Mouse (Mus musculus): ENCODE measurements around the gene Usp4. TPM values are rescaled to one million over a fixed set of nuclear protein-coding genes. Genes with fewer than 3 reads are reported as not detected.

Usp4 gene
- 86.1 and 86.8 TPM in 2 replicates for polyA plus RNA-seq (2012; rRNA removed)
- polyA plus RNA-seq (2014; fragmentation: Nextera tagmentation; extraction: Ambion mirVana) = 102 and 107 TPM in 2 replicates

DNA sequence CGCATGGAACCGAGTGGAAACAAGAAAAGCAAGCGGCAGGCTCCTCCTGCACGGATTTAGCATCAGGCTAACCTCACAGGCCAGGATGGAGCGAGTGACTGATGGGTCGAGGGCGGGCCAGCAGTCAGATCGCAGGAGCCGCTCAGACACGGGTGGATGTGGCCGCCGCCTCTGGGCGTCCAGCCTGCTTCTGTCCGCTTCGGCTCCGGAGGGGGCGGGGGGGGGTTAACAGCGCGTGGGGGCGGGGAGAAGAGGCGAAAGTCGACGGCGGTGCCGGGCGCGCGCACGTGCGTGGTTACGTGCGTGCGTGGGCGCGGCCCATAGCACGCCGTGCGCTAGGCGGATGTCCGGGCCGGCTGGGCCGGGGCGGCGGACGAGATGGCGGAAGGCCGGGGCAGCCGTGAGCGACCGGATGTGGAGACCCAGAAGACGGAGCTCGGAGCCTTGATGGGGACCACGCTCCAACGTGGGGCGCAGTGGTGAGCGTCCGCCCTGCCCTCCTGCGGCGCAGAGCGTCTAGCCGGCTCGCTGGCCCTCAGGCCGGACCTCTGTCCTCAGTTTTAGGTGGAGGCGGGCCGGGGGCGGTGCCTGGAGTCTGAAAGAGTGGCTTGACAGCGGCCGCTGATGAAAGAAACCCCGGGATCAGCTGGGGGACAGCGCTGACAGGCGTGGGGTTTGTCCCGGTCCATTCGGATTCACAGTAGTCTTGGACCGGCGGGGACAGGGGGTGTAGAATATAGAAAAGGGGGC, at the start of gene Usp4:
Gene Usp4, plus strand, starts transcription at position 314 of the 750 bp plus-strand sequence.
- peak; percentile 68; the same call in 1 of the 2 replicates for TF ChIP-seq POLR2A (IDR thresholded peaks at IDR 0.05; ENCODE audit: borderline replicate concordance, extremely low read depth, insufficient read depth, insufficient read length)
- H3K9ac ChIP-seq (ENCODE audit: low read depth, low read length, severe bottlenecking) = peak within 1 kb of the TSS; percentile 87
- peak within 1 kb of the TSS; percentile 75 for H3K4me2 ChIP-seq (replicated peaks; ENCODE audit: low read depth, low read length, severe bottlenecking)
- no peaks in the 10 kb centered on the region for H3K9me3 ChIP-seq (ENCODE audit: control insufficient read depth, low read length)
- under 1% methylated on average over 47 of the region's 75 CpGs for whole genome bisulfite sequencing
- H3K27me3 ChIP-seq (ENCODE audit: control insufficient read depth, insufficient read depth, low read length) = no peaks in the 10 kb centered on the region
- peaks cover 34% of the 10 kb centered on the region for H3K36me3 ChIP-seq (ENCODE audit: control insufficient read depth, insufficient read depth, low read length)
- peak within 1 kb of the TSS; percentile 92 for H3K4me3 ChIP-seq (replicated peaks; ENCODE audit: low read length)
- H3K27ac ChIP-seq (replicated peaks; ENCODE audit: low read depth, low read length) = peak within 1 kb of the TSS; percentile 96
- ATAC-seq (ENCODE audit: low FRiP score, low read depth) = peak; percentile 95
- peaks cover 7% of the 10 kb centered on the region for H3K4me1 ChIP-seq (ENCODE audit: control insufficient read depth, insufficient read depth, low read length)
- peak; percentile 93 for DNase-seq (ENCODE audit: low spot score)

- ATAC-seq (ENCODE audit: low FRiP score, low read depth) (no peak), DNase-seq (ENCODE audit: low spot score) (no peak)
- H3K36me3 ChIP-seq (ENCODE audit: control insufficient read depth, insufficient read depth, low read length) = peaks cover 32% of the 10 kb centered on the region
These were observed 45.8 kb upstream of the Usp4 start for GRCm38 (mm10) chr9:108301853-108302252.

DNA sequence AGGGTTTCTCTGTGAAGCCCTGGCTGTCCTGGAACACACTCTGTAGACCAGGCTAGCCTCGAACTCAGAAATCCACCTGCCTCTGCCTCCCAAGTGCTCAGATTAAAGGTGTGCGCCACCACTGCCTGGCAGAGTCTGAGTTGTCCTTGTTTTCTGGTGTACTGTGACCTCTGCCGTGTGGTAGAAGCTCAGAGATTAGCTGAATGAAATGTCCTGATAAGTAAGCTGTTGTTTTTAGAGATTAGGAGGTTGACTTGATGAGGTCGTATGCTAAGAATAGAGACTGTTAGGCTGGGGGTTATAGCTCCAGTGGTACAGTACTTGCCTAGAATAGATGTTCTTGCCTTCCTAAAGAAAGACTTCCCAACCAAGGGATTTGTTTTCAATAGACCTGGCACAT, 42.9 kb upstream of the Usp4 start:
- H3K9me3 ChIP-seq (ENCODE audit: control insufficient read depth, low read length) = no peaks in the 10 kb centered on the region
- peaks cover 20% of the 10 kb centered on the region for H3K4me1 ChIP-seq (ENCODE audit: control insufficient read depth, insufficient read depth, low read length)
- H3K27me3 ChIP-seq (ENCODE audit: control insufficient read depth, insufficient read depth, low read length) = no peaks in the 10 kb centered on the region
- ATAC-seq (ENCODE audit: low FRiP score, low read depth) (no peak), DNase-seq (ENCODE audit: low spot score) (no peak)
- no peak overlapping the region for H3K27ac ChIP-seq (replicated peaks; ENCODE audit: low read depth, low read length)
- H3K4me2 ChIP-seq (replicated peaks; ENCODE audit: low read depth, low read length, severe bottlenecking) = peak overlapping the region; percentile 83
- H3K4me3 ChIP-seq (replicated peaks; ENCODE audit: low read length) = peak overlapping the region; percentile 98
- peak overlapping the region; percentile 98; the same call in 1 of the 2 replicates for H3K9ac ChIP-seq (ENCODE audit: low read depth, low read length, severe bottlenecking)
- 90% methylated on average over 4 of the region's 4 CpGs for WGBS
- peaks cover 27% of the 10 kb centered on the region for H3K36me3 ChIP-seq (ENCODE audit: control insufficient read depth, insufficient read depth, low read length)
- TF ChIP-seq POLR2A (IDR thresholded peaks at IDR 0.05; ENCODE audit: borderline replicate concordance, extremely low read depth, insufficient read depth, insufficient read length) = no peak

More at GRCm38 (mm10) chr9:108301853-108302252, 45.8 kb upstream of the Usp4 start:
- Histone ChIP-seq H3K9ac (ENCODE audit: low read depth, low read length, severe bottlenecking) (no peak overlapping the region), H3K4me3 (replicated peaks; ENCODE audit: low read length) (no peak overlapping the region), H3K4me2 (replicated peaks; ENCODE audit: low read depth, low read length, severe bottlenecking) (no peak overlapping the region), H3K9me3 (ENCODE audit: control insufficient read depth, low read length) (no peaks in the 10 kb centered on the region), H3K27ac (replicated peaks; ENCODE audit: low read depth, low read length) (no peak overlapping the region), H3K27me3 (ENCODE audit: control insufficient read depth, insufficient read depth, low read length) (no peaks in the 10 kb centered on the region), H3K4me1 (ENCODE audit: control insufficient read depth, insufficient read depth, low read length) (peaks cover 6% of the 10 kb centered on the region)
- TF ChIP-seq POLR2A (IDR thresholded peaks at IDR 0.05; ENCODE audit: borderline replicate concordance, extremely low read depth, insufficient read depth, insufficient read length) = no peak
- WGBS = 86% methylated on average over 3 of the region's 3 CpGs

DNA sequence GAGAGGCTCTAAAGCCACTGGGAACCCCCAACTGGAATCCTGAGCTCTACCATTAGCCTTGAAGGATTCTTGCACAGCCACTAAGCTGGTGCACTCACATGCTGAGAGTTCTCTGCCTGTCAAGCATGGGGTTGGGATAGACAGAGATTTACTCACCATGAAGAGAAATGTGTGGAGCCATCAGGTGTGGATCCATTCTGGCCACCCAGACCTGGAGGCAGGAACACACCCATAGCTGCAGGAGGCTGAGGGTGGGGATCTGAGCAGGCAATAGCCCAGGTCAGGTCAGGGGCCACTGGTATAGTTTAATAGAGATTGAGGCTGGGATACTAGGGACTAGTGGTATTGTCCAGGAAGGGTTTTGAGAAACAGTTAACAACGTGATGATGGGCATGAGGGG, 42.5 kb upstream of the Usp4 start:
- TF ChIP-seq POLR2A (IDR thresholded peaks at IDR 0.05; ENCODE audit: borderline replicate concordance, extremely low read depth, insufficient read depth, insufficient read length) = no peak
- H3K9ac ChIP-seq (ENCODE audit: low read depth, low read length, severe bottlenecking) = peak overlapping the region; percentile 98
- peak overlapping the region; percentile 100; the same call in 1 of the 2 replicates for H3K27ac ChIP-seq (replicated peaks; ENCODE audit: low read depth, low read length)
- ATAC-seq (ENCODE audit: low FRiP score, low read depth) (no peak), DNase-seq (ENCODE audit: low spot score) (no peak)
- H3K4me2 ChIP-seq (replicated peaks; ENCODE audit: low read depth, low read length, severe bottlenecking) = peak overlapping the region; percentile 83
- H3K9me3 ChIP-seq (ENCODE audit: control insufficient read depth, low read length) = no peaks in the 10 kb centered on the region
- peaks cover 25% of the 10 kb centered on the region for H3K36me3 ChIP-seq (ENCODE audit: control insufficient read depth, insufficient read depth, low read length)
- H3K4me3 ChIP-seq (replicated peaks; ENCODE audit: low read length) = peak overlapping the region; percentile 98
- H3K27me3 ChIP-seq (ENCODE audit: control insufficient read depth, insufficient read depth, low read length) = no peaks in the 10 kb centered on the region
- WGBS = 6% methylated on average over 1 of the region's 1 CpGs
- peaks cover 20% of the 10 kb centered on the region for H3K4me1 ChIP-seq (ENCODE audit: control insufficient read depth, insufficient read depth, low read length)

- peak within 1 kb of the TSS; percentile 100 for H3K27ac ChIP-seq (replicated peaks; ENCODE audit: low read depth, low read length)
- peak within 1 kb of the TSS; percentile 83 for H3K4me2 ChIP-seq (replicated peaks; ENCODE audit: low read depth, low read length, severe bottlenecking)
- H3K9me3 ChIP-seq (ENCODE audit: control insufficient read depth, low read length) = no peaks in the 10 kb centered on the region
- DNase-seq (ENCODE audit: low spot score) (peak; percentile 100), ATAC-seq (ENCODE audit: low FRiP score, low read depth) (peak; percentile 98)
- TF ChIP-seq POLR2A (IDR thresholded peaks at IDR 0.05; ENCODE audit: borderline replicate concordance, extremely low read depth, insufficient read depth, insufficient read length) = peak; percentile 66; the same call in 1 of the 2 replicates
- peak within 1 kb of the TSS; percentile 98 for H3K4me3 ChIP-seq (replicated peaks; ENCODE audit: low read length)
- H3K9ac ChIP-seq (ENCODE audit: low read depth, low read length, severe bottlenecking) = peak within 1 kb of the TSS; percentile 98
- H3K4me1 ChIP-seq (ENCODE audit: control insufficient read depth, insufficient read depth, low read length) = peaks cover 20% of the 10 kb centered on the region
- no peaks in the 10 kb centered on the region for H3K27me3 ChIP-seq (ENCODE audit: control insufficient read depth, insufficient read depth, low read length)
- WGBS = under 1% methylated on average over 72 of the region's 81 CpGs
- peaks cover 25% of the 10 kb centered on the region for H3K36me3 ChIP-seq (ENCODE audit: control insufficient read depth, insufficient read depth, low read length)
These were observed 41.8 kb upstream of the Usp4 start, which contains the start of the genes Rhoa and Tcta for GRCm38 (mm10) chr9:108305629-108306520. Gene Rhoa (plus strand): TSS chr9:108306129. Gene Tcta (minus strand): TSS chr9:108306160.

Measured in limb, embryonic 14.5 days (tissue).